Mouse (Mus musculus) hindbrain, postnatal 0 days (tissue): Measurements from ENCODE around the gene 1700001L19Rik. TPM values are rescaled to one million over a fixed set of nuclear protein-coding genes. Genes with fewer than 3 reads are reported as not detected.
"Not testable (repeated sequence)": the region's sequence is repeated elsewhere in the genome, so short reads cannot be mapped to it uniquely, and the experiment has no call there.

Experiments
- ATAC-seq: fragments of 200-750 bp; cut with Nextera tagmentation; 2 replicates; pipeline ENCODE4 v1.8.0; 2017; ENCODE audit warnings: mild to moderate bottlenecking, moderate TSS enrichment, moderate library complexity
- DNase-seq: peaks from one replicate; pipeline ENCODE4 v3.0.0-alpha.2; 2015; ENCODE audit warnings: low spot score
- H3K27ac ChIP-seq: fragments of 300-500 bp; sonication (generic); 2 replicates; pipeline ENCODE4 v1.5.1; 2014; ENCODE audit warnings: mild to moderate bottlenecking
- H3K27me3 ChIP-seq: fragments of 300-500 bp; sonication (generic); 2 replicates; pipeline ENCODE4 v1.6.1; 2014; ENCODE audit warnings: low read length, mixed read lengths; ENCODE audit not compliant: insufficient read depth
- H3K36me3 ChIP-seq: fragments of 300-500 bp; sonication (generic); 2 replicates; pipeline ENCODE4 v1.6.1; 2014; ENCODE audit warnings: low read length, mixed read lengths; ENCODE audit not compliant: insufficient read depth
- H3K4me1 ChIP-seq: fragments of 300-500 bp; sonication (generic); 2 replicates; pipeline ENCODE4 v1.6.1; 2014; ENCODE audit warnings: antibody characterized with exemption, low read length, mixed read lengths; ENCODE audit not compliant: insufficient read depth
- H3K4me2 ChIP-seq: fragments of 300-500 bp; sonication (generic); 2 replicates; pipeline ENCODE4 v1.6.1; 2014; ENCODE audit warnings: low read depth, mild to moderate bottlenecking, low read length, moderate library complexity, mixed read lengths
- H3K4me3 ChIP-seq: fragments of 300-500 bp; sonication (generic); 2 replicates; pipeline ENCODE4 v1.5.1; 2014; ENCODE audit warnings: low read length
- H3K9ac ChIP-seq: fragments of 300-500 bp; sonication (generic); replicated peaks from 2 replicates; pipeline ENCODE4 v1.6.1; 2014; ENCODE audit warnings: mild to moderate bottlenecking, low read length, moderate library complexity, mixed read lengths
- H3K9me3 ChIP-seq: fragments of 300-500 bp; sonication (generic); 2 replicates; pipeline ENCODE4 v1.6.1; 2016; ENCODE audit warnings: low read length, mixed read lengths
- CTCF ChIP-seq: IDR thresholded peaks from 2 replicates; pipeline ENCODE4 v1.5.1; 2016; ENCODE audit warnings: antibody characterized with exemption, control low read depth, low read depth
- WGBS: fragments of 180-500 bp; shearing (Covaris S2); extraction: QIAGEN DNeasy Blood & Tissue Kit; methylation state at CpG from one replicate; pipeline ENCODE4 v1.1.7; 2014; 5-methylcytosine and 5-hydroxymethylcytosine counted together
- polyA plus RNA-seq: library from polyadenylated mRNA; unstranded; fragments of >200 nt; fragmentation: Nextera tagmentation; extraction: Ambion mirVana; gene quantifications from 2 replicates; pipeline ENCODE4 v1.2.1, GENCODE M21; 2015
- total RNA-seq: library from RNA; depleted of rRNA; stranded (reverse); fragments of >200 nt; gene quantifications from 2 replicates; pipeline ENCODE4 v1.2.3, GENCODE M21; 2014; rRNA removed

The 1700001L19Rik gene
- 3.3 and 8.3 TPM in 2 replicates for total RNA-seq
- polyA plus RNA-seq: 13.5 and 14.0 TPM in 2 replicates

- Histone ChIP-seq H3K36me3 (no peaks in the 10 kb centered on the region), H3K9me3 (no peaks in the 10 kb centered on the region), H3K27ac (no peak within 1 kb of the TSS), H3K4me2 (peak within 1 kb of the TSS; percentile 58), H3K27me3 (no peaks in the 10 kb centered on the region), H3K4me1 (no peaks in the 10 kb centered on the region; the same call in 1 of the 2 replicates), H3K4me3 (peak within 1 kb of the TSS; percentile 32), H3K9ac (peak within 1 kb of the TSS; percentile 43)
- no peak for TF ChIP-seq CTCF
- WGBS: 9% methylated on average over 10 of the region's 10 CpGs
- DNase-seq (peak; percentile 50), ATAC-seq (peak; percentile 44; the same call in 1 of the 2 replicates)
These were observed at the start of gene 1700001L19Rik for GRCm38 (mm10) chr13:68597199-68597598. TSS of gene 1700001L19Rik (plus strand) at chr13:68597421.

DNA sequence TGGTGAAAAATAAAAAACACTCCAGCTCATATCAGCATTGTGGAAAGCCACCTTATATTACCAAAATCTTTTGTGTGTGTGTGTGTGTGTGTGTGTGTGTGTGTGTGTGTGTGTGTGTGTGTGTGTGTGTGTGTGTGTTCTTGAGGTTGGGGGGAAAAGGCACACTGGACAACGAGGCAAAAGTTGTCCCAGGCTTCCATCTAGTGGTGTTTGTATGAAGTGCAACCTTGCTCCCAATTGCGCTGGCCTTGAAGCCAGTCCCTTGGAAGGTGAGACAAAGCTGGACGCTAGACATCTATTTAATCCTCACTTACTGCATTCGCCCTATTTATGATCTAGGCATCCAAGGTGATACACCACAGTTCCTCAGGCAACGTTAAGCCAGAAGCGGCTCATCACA is 43.8 kb upstream of the 1700001L19Rik start:
- TF ChIP-seq CTCF: peak; percentile 74
- not testable (repeated sequence) for H3K9me3 ChIP-seq, H3K27ac ChIP-seq, H3K9ac ChIP-seq, H3K4me2 ChIP-seq, H3K4me3 ChIP-seq, H3K27me3 ChIP-seq, H3K4me1 ChIP-seq, H3K36me3 ChIP-seq
- DNase-seq (peak; percentile 71), ATAC-seq (peak; percentile 83)
- 27% methylated on average over 4 of the region's 6 CpGs for WGBS

GRCm38 (mm10) chr13:68568110-68568509 is 29.1 kb upstream of the 1700001L19Rik start:
- Histone ChIP-seq H3K36me3 (peaks cover 44% of the 10 kb centered on the region), H3K9ac (no peak overlapping the region), H3K4me2 (no peak overlapping the region), H3K4me3 (no peak overlapping the region), H3K4me1 (no peaks in the 10 kb centered on the region), H3K27ac (no peak overlapping the region), H3K9me3 (no peaks in the 10 kb centered on the region), H3K27me3 (no peaks in the 10 kb centered on the region)
- DNase-seq (no peak), ATAC-seq (no peak)
- WGBS: 89% methylated on average over 9 of the region's 9 CpGs
- TF ChIP-seq CTCF: no peak

DNA sequence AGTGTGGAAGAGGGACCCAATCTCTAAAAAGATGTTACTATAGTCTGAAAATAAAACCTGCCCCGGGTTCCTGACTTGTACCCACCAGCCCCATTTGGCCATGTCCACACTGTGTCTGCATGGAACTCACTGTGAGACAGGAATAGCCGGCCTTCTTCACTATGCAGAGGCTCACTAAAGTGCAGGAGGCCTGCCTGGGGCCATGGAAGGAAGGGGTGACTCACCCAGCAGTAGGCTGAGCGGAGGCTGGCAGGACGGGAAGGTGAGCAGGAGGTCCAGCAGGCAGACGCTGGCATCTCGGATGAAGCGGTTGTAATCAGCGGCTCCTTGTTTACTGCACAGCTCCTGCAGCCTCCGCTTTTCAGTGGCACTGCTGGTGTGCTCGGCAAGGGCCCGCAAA is 28.7 kb upstream of the 1700001L19Rik start:
- Histone ChIP-seq H3K27ac (no peak overlapping the region), H3K36me3 (peaks cover 39% of the 10 kb centered on the region), H3K4me2 (no peak overlapping the region), H3K9me3 (no peaks in the 10 kb centered on the region), H3K9ac (no peak overlapping the region), H3K4me1 (no peaks in the 10 kb centered on the region), H3K27me3 (no peaks in the 10 kb centered on the region), H3K4me3 (no peak overlapping the region)
- TF ChIP-seq CTCF: no peak
- WGBS: 93% methylated on average over 11 of the region's 11 CpGs
- ATAC-seq (no peak), DNase-seq (no peak)

- H3K36me3 ChIP-seq: peaks cover 34% of the 10 kb centered on the region
These were observed 27.5 kb upstream of the 1700001L19Rik start for GRCm38 (mm10) chr13:68569589-68570336.

GRCm38 (mm10) chr13:68572247-68572646 is 25.0 kb upstream of the 1700001L19Rik start:
- no peaks in the 10 kb centered on the region for H3K27me3 ChIP-seq
- H3K9me3 ChIP-seq: no peaks in the 10 kb centered on the region
- no peak for TF ChIP-seq CTCF
- WGBS: 83% methylated on average over 19 of the region's 19 CpGs
- DNase-seq (no peak), ATAC-seq (no peak)
- peaks cover 32% of the 10 kb centered on the region; the same call in 1 of the 2 replicates for H3K36me3 ChIP-seq
- H3K27ac ChIP-seq: no peak overlapping the region
- no peaks in the 10 kb centered on the region for H3K4me1 ChIP-seq
- no peak overlapping the region for H3K4me3 ChIP-seq
- H3K4me2 ChIP-seq: no peak overlapping the region
- no peak overlapping the region for H3K9ac ChIP-seq

More at GRCm38 (mm10) chr13:68569589-68570336, 27.5 kb upstream of the 1700001L19Rik start:
- no peak overlapping the region for H3K27ac ChIP-seq
- 60% methylated on average over 17 of the region's 17 CpGs for WGBS
- TF ChIP-seq CTCF: peak; percentile 86
- no peak overlapping the region for H3K4me2 ChIP-seq
- ATAC-seq: peak; percentile 83
- no peak overlapping the region for H3K4me3 ChIP-seq
- peak; percentile 85 for DNase-seq
- no peaks in the 10 kb centered on the region for H3K27me3 ChIP-seq
- no peaks in the 10 kb centered on the region for H3K9me3 ChIP-seq
- no peak overlapping the region for H3K9ac ChIP-seq
- H3K4me1 ChIP-seq: no peaks in the 10 kb centered on the region
